Mouse (Mus musculus) cerebellum, adult 2 months (tissue): ENCODE results near the gene Sucla2. TPM values are rescaled to one million over a fixed set of nuclear protein-coding genes. Genes with fewer than 3 reads are reported as not detected.

Source experiments
- DNase-seq, 2 experiments: peaks; one replicate each; pipeline ENCODE4 v3.0.0; 2021
- H3K27ac ChIP-seq: fragments of 200-500 bp; 2 replicates; pipeline ENCODE4 v1.5.1; 2012; ENCODE audit warnings: low read length, control low read depth, inconsistent platforms; ENCODE audit not compliant: insufficient read depth
- H3K27me3 ChIP-seq: fragments of 200-500 bp; 2 replicates; pipeline ENCODE4 v1.6.1; 2012; ENCODE audit warnings: inconsistent platforms, mild to moderate bottlenecking, low read length, moderate library complexity; ENCODE audit not compliant: control insufficient read depth, insufficient read depth
- H3K4me1 ChIP-seq: fragments of 200-500 bp; 2 replicates; pipeline ENCODE4 v1.6.1; 2011; ENCODE audit warnings: low read length; ENCODE audit not compliant: control insufficient read depth, insufficient read depth
- H3K4me3 ChIP-seq: fragments of 200-500 bp; replicated peaks from 2 replicates; pipeline ENCODE3; 2011; ENCODE audit warnings: mild to moderate bottlenecking, low read depth, low read length, control low read depth; ENCODE audit not compliant: insufficient read depth
- CTCF ChIP-seq: fragments of 200-500 bp; IDR thresholded peaks from 2 replicates; pipeline ENCODE4 v1.5.1; 2011; ENCODE audit warnings: low read depth, mild to moderate bottlenecking, control low read depth, low read length, moderate library complexity, borderline replicate concordance; ENCODE audit not compliant: insufficient read depth
- POLR2A ChIP-seq: fragments of 200-500 bp; IDR thresholded peaks from 2 replicates; pipeline ENCODE4 v1.6.1; 2011; ENCODE audit warnings: low read length, control low read depth, borderline replicate concordance; ENCODE audit not compliant: insufficient read depth
- WGBS: fragments of 180-500 bp; shearing (Covaris S2); methylation state at CpG from one replicate; pipeline ENCODE4 v1.1.7; 2018; 5-methylcytosine and 5-hydroxymethylcytosine counted together
- polyA plus RNA-seq: library from polyadenylated mRNA; depleted of rRNA; stranded (reverse); fragments of >200 nt; gene quantifications from 2 replicates; pipeline ENCODE4 v1.2.3, GENCODE M21; 2012

Sucla2 gene
- polyA plus RNA-seq, 1 experiment, result 164 TPM

GRCm38 (mm10) chr14:73484366-73485110, 40.6 kb upstream of the Sucla2 start:
- Histone ChIP-seq H3K27me3 (no peaks in the 10 kb centered on the region), H3K4me3 (no peak overlapping the region), H3K27ac (no peak overlapping the region), H3K4me1 (no peaks in the 10 kb centered on the region)
- no peak for TF ChIP-seq POLR2A
- TF ChIP-seq CTCF, result peak; percentile 16; the same call in 1 of the 2 replicates
- WGBS, result 79% methylated on average over 3 of the region's 3 CpGs
- DNase-seq, result no peak

- WGBS, result 54% methylated on average over 5 of the region's 5 CpGs
- Histone ChIP-seq H3K4me3 (no peak overlapping the region), H3K27me3 (no peaks in the 10 kb centered on the region), H3K27ac (no peak overlapping the region), H3K4me1 (no peaks in the 10 kb centered on the region)
- DNase-seq, result no peak
- TF ChIP-seq CTCF (no peak), POLR2A (no peak)
These were observed 38.5 kb upstream of the Sucla2 start for GRCm38 (mm10) chr14:73486641-73487040.

- Histone ChIP-seq H3K27ac (no peak overlapping the region), H3K4me1 (no peaks in the 10 kb centered on the region), H3K27me3 (no peaks in the 10 kb centered on the region), H3K4me3 (no peak overlapping the region)
- WGBS, result 95% methylated on average over 6 of the region's 6 CpGs
- no peak for DNase-seq
- TF ChIP-seq CTCF (no peak), POLR2A (no peak)
These were observed 31.8 kb upstream of the Sucla2 start for GRCm38 (mm10) chr14:73493356-73493755.

GRCm38 (mm10) chr14:73494122-73494521, 31.0 kb upstream of the Sucla2 start:
- no peaks in the 10 kb centered on the region for H3K4me1 ChIP-seq
- DNase-seq, result no peak
- TF ChIP-seq POLR2A (no peak), CTCF (no peak)
- H3K27ac ChIP-seq, result no peak overlapping the region
- 54% methylated on average over 6 of the region's 6 CpGs for WGBS
- no peaks in the 10 kb centered on the region for H3K27me3 ChIP-seq
- H3K4me3 ChIP-seq, result no peak overlapping the region

GRCm38 (mm10) chr14:73495753-73496152, 29.4 kb upstream of the Sucla2 start:
- DNase-seq, result no peak
- no peaks in the 10 kb centered on the region for H3K27me3 ChIP-seq
- no peak overlapping the region for H3K4me3 ChIP-seq
- WGBS, result 67% methylated on average over 7 of the region's 7 CpGs
- no peaks in the 10 kb centered on the region for H3K4me1 ChIP-seq
- H3K27ac ChIP-seq, result no peak overlapping the region
- TF ChIP-seq POLR2A (no peak), CTCF (no peak)

GRCm38 (mm10) chr14:73501283-73501682, 23.8 kb upstream of the Sucla2 start:
- no peak overlapping the region for H3K27ac ChIP-seq
- DNase-seq, result no peak
- TF ChIP-seq CTCF, result no peak
- no peaks in the 10 kb centered on the region for H3K27me3 ChIP-seq
- H3K4me3 ChIP-seq, result no peak overlapping the region
- WGBS, result 59% methylated on average over 9 of the region's 9 CpGs
- H3K4me1 ChIP-seq, result peaks cover 3% of the 10 kb centered on the region; the same call in 1 of the 2 replicates

- Histone ChIP-seq H3K27ac (no peak overlapping the region), H3K4me3 (no peak overlapping the region), H3K27me3 (no peaks in the 10 kb centered on the region), H3K4me1 (peaks cover 3% of the 10 kb centered on the region; the same call in 1 of the 2 replicates)
- no peak for DNase-seq
- TF ChIP-seq POLR2A, result no peak
- TF ChIP-seq CTCF, result no peak
- 45% methylated on average over 6 of the region's 6 CpGs for WGBS
These were observed 23.4 kb upstream of the Sucla2 start for GRCm38 (mm10) chr14:73501721-73502120.

- DNase-seq, result peak; percentile 46 to 73
- Histone ChIP-seq H3K4me1 (peaks cover 3% of the 10 kb centered on the region; the same call in 1 of the 2 replicates), H3K27me3 (no peaks in the 10 kb centered on the region), H3K27ac (no peak overlapping the region; the same call in 1 of the 2 replicates), H3K4me3 (peak overlapping the region; percentile 8)
- 6% methylated on average over 7 of the region's 7 CpGs for WGBS
- TF ChIP-seq CTCF (no peak), POLR2A (no peak)
These were observed 22.4 kb upstream of the Sucla2 start for GRCm38 (mm10) chr14:73502591-73503184.
